Mouse (Mus musculus) hindbrain, embryonic 11.5 days (tissue): ENCODE measurements at regions not wholly inside any gene's neighbourhood (a gene's known extent, or its start where the extent isn't known, plus 50 kb on each side); places are given as distances from the start of the nearest gene placed in this dataset.

Experiments
- ATAC-seq: fragments of 200-750 bp; cut with Nextera tagmentation; 2 replicates; pipeline ENCODE4 v1.8.0; 2017; ENCODE audit warnings: mild to moderate bottlenecking, moderate TSS enrichment, moderate library complexity; ENCODE audit not compliant: low FRiP score
- DNase-seq: peaks from one replicate; pipeline ENCODE4 v3.0.0-alpha.2; 2015; ENCODE audit warnings: low spot score
- H3K27ac ChIP-seq: fragments of 300-500 bp; sonication (generic); 2 replicates; pipeline ENCODE4 v1.5.1; 2014; ENCODE audit warnings: mild to moderate bottlenecking, low read depth, low read length
- H3K27me3 ChIP-seq: fragments of 300-500 bp; sonication (generic); 2 replicates; pipeline ENCODE4 v1.6.1; 2014; ENCODE audit warnings: mild to moderate bottlenecking, low read length, moderate library complexity, mixed read lengths; ENCODE audit not compliant: control insufficient read depth, insufficient read depth
- H3K36me3 ChIP-seq: fragments of 300-500 bp; sonication (generic); 2 replicates; pipeline ENCODE4 v1.6.1; 2014; ENCODE audit warnings: mild to moderate bottlenecking, low read length, moderate library complexity, mixed read lengths; ENCODE audit not compliant: control insufficient read depth, insufficient read depth
- H3K4me1 ChIP-seq: fragments of 300-500 bp; sonication (generic); replicated peaks from 2 replicates; pipeline ENCODE4 v1.6.1; 2014; ENCODE audit warnings: low read length, mixed read lengths; ENCODE audit not compliant: control insufficient read depth, insufficient read depth
- H3K4me2 ChIP-seq: fragments of 300-500 bp; sonication (generic); replicated peaks from 2 replicates; pipeline ENCODE4 v1.6.1; 2014; ENCODE audit warnings: mild to moderate bottlenecking, low read depth, low read length
- H3K4me3 ChIP-seq: fragments of 300-500 bp; sonication (generic); 2 replicates; pipeline ENCODE4 v1.5.1; 2014; ENCODE audit warnings: low read depth, low read length
- H3K9ac ChIP-seq: fragments of 300-500 bp; sonication (generic); 2 replicates; pipeline ENCODE4 v1.6.1; 2014; ENCODE audit warnings: low read depth, low read length
- H3K9me3 ChIP-seq: fragments of 300-500 bp; sonication (generic); 2 replicates; pipeline ENCODE4 v1.6.1; 2016; ENCODE audit warnings: low read length; ENCODE audit not compliant: control insufficient read depth
- WGBS: fragments of 180-500 bp; shearing (Covaris S2); extraction: QIAGEN DNeasy Blood & Tissue Kit; methylation state at CpG from one replicate; pipeline ENCODE4 v1.1.7; 2014; 5-methylcytosine and 5-hydroxymethylcytosine counted together

DNA sequence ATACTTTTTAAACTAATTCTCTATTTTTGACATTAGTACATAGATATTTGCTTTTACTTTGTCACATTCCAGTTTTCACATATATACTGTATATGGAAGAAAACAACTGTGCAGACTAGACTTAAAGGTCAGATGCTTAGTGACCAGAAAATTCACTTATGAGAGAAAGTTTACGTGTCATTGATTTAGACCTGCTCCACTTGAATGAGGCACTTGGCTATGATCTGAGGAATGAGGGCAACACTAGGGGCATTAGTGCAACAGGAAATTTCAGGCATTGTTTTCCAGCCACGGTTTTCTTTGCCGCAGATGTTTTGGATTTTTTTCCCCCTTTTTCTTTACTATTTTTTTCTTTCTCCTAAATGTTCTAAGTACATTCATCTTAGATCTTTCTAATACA is 1244.1 kb upstream of the Prmt6 start:
- no peak overlapping the region for H3K4me2 ChIP-seq
- H3K4me3 ChIP-seq: no peak overlapping the region
- H3K9ac ChIP-seq: no peak overlapping the region
- no peaks in the 10 kb centered on the region for H3K27me3 ChIP-seq
- no peak overlapping the region for H3K27ac ChIP-seq
- WGBS: 60% methylated on average over 3 of the region's 3 CpGs
- ATAC-seq (no peak), DNase-seq (no peak)
- H3K36me3 ChIP-seq: no peaks in the 10 kb centered on the region
- no peaks in the 10 kb centered on the region for H3K9me3 ChIP-seq
- H3K4me1 ChIP-seq: no peaks in the 10 kb centered on the region

- Histone ChIP-seq H3K36me3 (no peaks in the 10 kb centered on the region), H3K4me2 (no peak overlapping the region), H3K27me3 (no peaks in the 10 kb centered on the region), H3K9ac (no peak overlapping the region), H3K4me3 (no peak overlapping the region), H3K4me1 (no peaks in the 10 kb centered on the region), H3K27ac (no peak overlapping the region), H3K9me3 (no peaks in the 10 kb centered on the region)
- DNase-seq (no peak), ATAC-seq (no peak)
These were observed 1238.8 kb upstream of the Prmt6 start for GRCm38 (mm10) chr3:111489606-111490005.

GRCm38 (mm10) chr3:111488438-111488837 is 1237.6 kb upstream of the Prmt6 start:
- H3K4me3 ChIP-seq: no peak overlapping the region
- no peaks in the 10 kb centered on the region for H3K9me3 ChIP-seq
- DNase-seq (no peak), ATAC-seq (peak; percentile 66; the same call in 1 of the 2 replicates)
- H3K36me3 ChIP-seq: no peaks in the 10 kb centered on the region
- 79% methylated on average over 2 of the region's 2 CpGs for WGBS
- H3K4me1 ChIP-seq: no peaks in the 10 kb centered on the region
- H3K27me3 ChIP-seq: no peaks in the 10 kb centered on the region
- no peak overlapping the region for H3K9ac ChIP-seq
- no peak overlapping the region for H3K27ac ChIP-seq
- no peak overlapping the region for H3K4me2 ChIP-seq
